Mouse (Mus musculus): ENCODE measurements around the gene Zfp872.
"Not testable (repeated sequence)": the region's sequence is repeated elsewhere in the genome, so short reads cannot be mapped to it uniquely, and the experiment has no call there.

Gene Zfp872

GRCm38 (mm10) chr9:22188025-22188611 lies at the start of gene Zfp872:
Gene Zfp872, plus strand, starts transcription at chr9:22188090.
- DNase-seq: peak; percentile 71

GRCm38 (mm10) chr9:22138480-22138879 lies 49.4 kb upstream of the Zfp872 start:
- DNase-seq: peak; percentile 71

GRCm38 (mm10) chr9:22139746-22140145 lies 48.1 kb upstream of the Zfp872 start:
- DNase-seq: no peak

GRCm38 (mm10) chr9:22143108-22144037 lies 44.5 kb upstream of the Zfp872 start:
- DNase-seq: peak; percentile 88

GRCm38 (mm10) chr9:22144304-22144965 lies 43.5 kb upstream of the Zfp872 start:
- no peak for DNase-seq

- DNase-seq: no peak
Observed at GRCm38 (mm10) chr9:22149426-22150248, 38.3 kb upstream of the Zfp872 start.

- not testable (repeated sequence) for DNase-seq
Observed at GRCm38 (mm10) chr9:22150249-22150693, 37.6 kb upstream of the Zfp872 start.

- DNase-seq: no peak
Observed at GRCm38 (mm10) chr9:22150946-22151345, 36.9 kb upstream of the Zfp872 start.

GRCm38 (mm10) chr9:22153810-22154209 lies 34.1 kb upstream of the Zfp872 start:
- no peak for DNase-seq

- DNase-seq: peak; percentile 80
Observed at GRCm38 (mm10) chr9:22155614-22156013, 32.3 kb upstream of the Zfp872 start.

- DNase-seq: peak; percentile 99
Observed at GRCm38 (mm10) chr9:22156497-22157245, 31.2 kb upstream of the Zfp872 start, which contains the start of gene Pigyl. Gene Pigyl, plus strand, starts transcription at chr9:22156846.

GRCm38 (mm10) chr9:22157516-22158265 lies 30.2 kb upstream of the Zfp872 start:
- DNase-seq: no peak

- DNase-seq: no peak
Observed at GRCm38 (mm10) chr9:22161299-22161698, 26.6 kb upstream of the Zfp872 start.

GRCm38 (mm10) chr9:22162305-22162704 lies 25.6 kb upstream of the Zfp872 start:
- DNase-seq: no peak

GRCm38 (mm10) chr9:22162912-22163311 lies 25.0 kb upstream of the Zfp872 start:
- no peak for DNase-seq

- DNase-seq: peak; percentile 82
Observed at GRCm38 (mm10) chr9:22164711-22165668, 22.9 kb upstream of the Zfp872 start.

- no peak for DNase-seq
Observed at GRCm38 (mm10) chr9:22165964-22166363, 21.9 kb upstream of the Zfp872 start.

- DNase-seq: no peak
Observed at GRCm38 (mm10) chr9:22166686-22167085, 21.2 kb upstream of the Zfp872 start.

GRCm38 (mm10) chr9:22167751-22168150 lies 20.1 kb upstream of the Zfp872 start:
- no peak for DNase-seq

- no peak for DNase-seq
Observed at GRCm38 (mm10) chr9:22169327-22169726, 18.6 kb upstream of the Zfp872 start.

Measured in retina, postnatal 1 day (tissue).